Mouse (Mus musculus): ENCODE data around the gene Atg10.

GRCm38 (mm10) chr13:91046851-91047250 lies 176.9 kb downstream of the Atg10 start:
- no peak for TF ChIP-seq CTCF (IDR thresholded peaks at IDR 0.05; ENCODE audit: low read depth)
- TF ChIP-seq EP300 (IDR thresholded peaks at IDR 0.05; ENCODE audit: low read depth): no peak
